Mouse (Mus musculus) G1E (cell line): ENCODE measurements around the gene Sdk1. TPM values are rescaled to one million over a fixed set of nuclear protein-coding genes. Genes with fewer than 3 reads are reported as not detected.

ENCODE experiments used
- ATAC-seq: 2 replicates; pipeline ENCODE4 v1.8.0; 2016; ENCODE audit warnings: mild to moderate bottlenecking; ENCODE audit not compliant: insufficient number of reproducible peaks, poor library complexity, low FRiP score, severe bottlenecking; ENCODE audit errors: extremely low read depth
- DNase-seq: peaks from one replicate; pipeline ENCODE4 v3.0.0; 2012; ENCODE audit warnings: low spot score
- H3K27me3 ChIP-seq: 2 replicates; pipeline ENCODE4 v1.6.1; 2012; ENCODE audit warnings: mild to moderate bottlenecking, low read length, inconsistent platforms; ENCODE audit not compliant: insufficient read depth
- H3K36me3 ChIP-seq: replicated peaks from 2 replicates; pipeline ENCODE3; 2012; ENCODE audit warnings: mild to moderate bottlenecking, inconsistent platforms
- H3K4me1 ChIP-seq: 2 replicates; pipeline ENCODE4 v1.6.1; 2012; ENCODE audit warnings: low read depth, low read length, inconsistent platforms, mixed read lengths; ENCODE audit not compliant: insufficient read depth
- H3K4me3 ChIP-seq: 2 replicates; pipeline ENCODE4 v1.5.1; 2012; ENCODE audit warnings: low read depth, mild to moderate bottlenecking, inconsistent platforms, low read length, moderate library complexity, mixed read lengths
- H3K9me3 ChIP-seq: replicated peaks from 2 replicates; pipeline ENCODE4 v1.6.1; 2012; ENCODE audit warnings: inconsistent platforms
- CTCF ChIP-seq: IDR thresholded peaks from 2 replicates; pipeline ENCODE4 v1.5.1; 2012; ENCODE audit warnings: low read depth, low read length, inconsistent platforms, mixed read lengths
- GATA1 ChIP-seq: IDR thresholded peaks from 2 replicates; pipeline ENCODE4 v1.6.1; 2012; ENCODE audit warnings: borderline replicate concordance, low read length, inconsistent platforms, mixed read lengths
- GATA2 ChIP-seq: IDR thresholded peaks from 2 replicates; pipeline ENCODE4 v1.6.1; 2012; ENCODE audit warnings: low read depth, low read length, inconsistent platforms, borderline replicate concordance
- POLR2AphosphoS5 ChIP-seq: IDR thresholded peaks from 2 replicates; pipeline ENCODE4 v1.6.1; 2012; ENCODE audit warnings: low read depth, low read length, inconsistent platforms; ENCODE audit not compliant: insufficient replicate concordance
- TAL1 ChIP-seq: conservative IDR thresholded peaks from 2 replicates; pipeline ENCODE4 v1.6.1; 2012; ENCODE audit warnings: low read depth, low read length, inconsistent platforms, mixed read lengths
- polyA plus RNA-seq: library from polyadenylated mRNA; stranded (reverse); fragments of >175 nt; gene quantifications from 2 replicates; pipeline ENCODE4 v1.2.3, GENCODE M21; 2012
- total RNA-seq, 2 experiments: library from RNA; stranded (forward) in 1 of 2; stranded (reverse) in 1 of 2; fragments of 200-1000 nt in 1 of 2; fragments of >200 nt in 1 of 2; fragmentation: Nextera tagmentation in 1 of 2; gene quantifications; 2 replicates each; pipeline ENCODE4 v1.2.3; 2014 to 2017

Gene Sdk1
- total and polyA plus RNA-seq, 3 experiments, result 0.27 TPM; not detected in 2

- Histone ChIP-seq H3K36me3 (no peaks in the 10 kb centered on the region), H3K27me3 (no peaks in the 10 kb centered on the region), H3K4me3 (no peak overlapping the region), H3K9me3 (peaks cover 50% of the 10 kb centered on the region), H3K4me1 (no peaks in the 10 kb centered on the region)
- TF ChIP-seq TAL1, result no peak
- TF ChIP-seq CTCF, result no peak
- TF ChIP-seq POLR2AphosphoS5, result no peak
- TF ChIP-seq GATA1, result no peak
- no peak for TF ChIP-seq GATA2
- ATAC-seq (no peak), DNase-seq (no peak)
Observed at GRCm38 (mm10) chr5:141730006-141730405, 488.7 kb downstream of the Sdk1 start.

GRCm38 (mm10) chr5:141738725-141739124 lies 497.4 kb downstream of the Sdk1 start:
- no peaks in the 10 kb centered on the region for H3K36me3 ChIP-seq
- H3K27me3 ChIP-seq, result no peaks in the 10 kb centered on the region
- no peak overlapping the region for H3K4me3 ChIP-seq
- DNase-seq, result no peak
- H3K9me3 ChIP-seq, result peaks cover 73% of the 10 kb centered on the region
- no peak for ATAC-seq
- H3K4me1 ChIP-seq, result no peaks in the 10 kb centered on the region
- no peak for TF ChIP-seq POLR2AphosphoS5
- TF ChIP-seq GATA2, result no peak
- TF ChIP-seq TAL1, result no peak
- no peak for TF ChIP-seq GATA1
- no peak for TF ChIP-seq CTCF

GRCm38 (mm10) chr5:141748793-141749192 lies 507.5 kb downstream of the Sdk1 start:
- TF ChIP-seq POLR2AphosphoS5, result no peak
- no peak for TF ChIP-seq TAL1
- no peak for TF ChIP-seq GATA2
- TF ChIP-seq GATA1, result no peak
- Histone ChIP-seq H3K27me3 (no peaks in the 10 kb centered on the region), H3K4me1 (no peaks in the 10 kb centered on the region), H3K36me3 (no peaks in the 10 kb centered on the region), H3K9me3 (peaks cover 47% of the 10 kb centered on the region), H3K4me3 (no peak overlapping the region)
- DNase-seq, result no peak
- ATAC-seq, result 0 out of 2 replicates have a peak, but pooled peaks have one; percentile 3

GRCm38 (mm10) chr5:141754278-141754677 lies 513.0 kb downstream of the Sdk1 start:
- DNase-seq (no peak), ATAC-seq (no peak)
- Histone ChIP-seq H3K4me1 (no peaks in the 10 kb centered on the region), H3K36me3 (no peaks in the 10 kb centered on the region), H3K27me3 (no peaks in the 10 kb centered on the region), H3K9me3 (peaks cover 56% of the 10 kb centered on the region), H3K4me3 (no peak overlapping the region)
- TF ChIP-seq GATA2 (no peak), CTCF (no peak), POLR2AphosphoS5 (no peak), GATA1 (no peak), TAL1 (no peak)

GRCm38 (mm10) chr5:141758885-141759284 lies 517.6 kb downstream of the Sdk1 start:
- TF ChIP-seq POLR2AphosphoS5, result no peak
- TF ChIP-seq GATA1, result no peak
- TF ChIP-seq TAL1, result no peak
- TF ChIP-seq CTCF, result no peak
- TF ChIP-seq GATA2, result no peak
- Histone ChIP-seq H3K27me3 (no peaks in the 10 kb centered on the region), H3K4me1 (no peaks in the 10 kb centered on the region), H3K4me3 (no peak overlapping the region), H3K9me3 (peaks cover 69% of the 10 kb centered on the region), H3K36me3 (no peaks in the 10 kb centered on the region)
- no peak for DNase-seq
- ATAC-seq, result no peak

GRCm38 (mm10) chr5:141764111-141764510 lies 522.8 kb downstream of the Sdk1 start:
- DNase-seq (no peak), ATAC-seq (no peak)
- Histone ChIP-seq H3K9me3 (peaks cover 68% of the 10 kb centered on the region), H3K4me1 (no peaks in the 10 kb centered on the region), H3K36me3 (no peaks in the 10 kb centered on the region), H3K27me3 (no peaks in the 10 kb centered on the region), H3K4me3 (no peak overlapping the region)
- TF ChIP-seq GATA2, result no peak
- TF ChIP-seq CTCF, result no peak
- no peak for TF ChIP-seq GATA1
- no peak for TF ChIP-seq POLR2AphosphoS5
- TF ChIP-seq TAL1, result no peak

- TF ChIP-seq CTCF (no peak), TAL1 (no peak), GATA2 (no peak), POLR2AphosphoS5 (no peak), GATA1 (no peak)
- H3K4me1 ChIP-seq, result no peaks in the 10 kb centered on the region
- H3K27me3 ChIP-seq, result no peaks in the 10 kb centered on the region
- ATAC-seq (no peak), DNase-seq (no peak)
- H3K36me3 ChIP-seq, result no peaks in the 10 kb centered on the region
- no peak overlapping the region for H3K4me3 ChIP-seq
- peaks cover 67% of the 10 kb centered on the region for H3K9me3 ChIP-seq
Observed at GRCm38 (mm10) chr5:141768761-141769515, 527.6 kb downstream of the Sdk1 start.
